8 mouse cellular contexts compared by ENCODE assay signal in the genomic region with DNA sequence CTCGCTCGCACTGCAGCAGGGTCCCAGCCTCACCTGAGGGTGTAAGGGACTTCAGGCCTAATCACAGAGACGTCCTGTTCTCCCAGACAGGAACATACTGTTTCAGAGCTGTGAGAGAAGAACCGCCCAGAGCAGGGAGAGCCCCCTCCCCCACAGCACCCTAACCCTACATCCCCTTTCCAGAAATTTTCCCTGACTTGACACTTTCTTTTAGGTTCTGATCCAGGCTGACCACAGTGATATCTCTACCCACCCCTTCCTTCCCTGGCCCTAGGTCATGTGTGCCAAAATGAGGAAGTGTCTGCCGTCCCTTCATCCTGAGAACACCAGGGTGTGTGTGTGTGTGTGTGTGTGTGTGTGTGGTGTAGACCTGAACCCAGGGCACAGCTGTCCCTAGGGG. TPM values are rescaled to one million over a fixed set of nuclear protein-coding genes. Genes with fewer than 3 reads are reported as not detected.
A peak's percentile ranks its signal among the peaks of the same experiment; 100 is the strongest.
DNase-seq lines count a peak whose midpoint lies in the region; ATAC-seq and TF ChIP-seq lines count a peak whose summit lies in the region.

A gene (minus strand): TSS at position 255 of the 400 bp plus-strand sequence.

- H3K4me2 ChIP-seq in forebrain, postnatal 0 days (ENCODE audit: low read depth) = no peak within 1 kb of the TSS
- H3K4me2 ChIP-seq in intestine, embryonic 15.5 days (replicated peaks) = no peak within 1 kb of the TSS
- H3K4me2 ChIP-seq in liver, postnatal 0 days (ENCODE audit: low read depth, low read length) = no peak within 1 kb of the TSS

- ATAC-seq in forebrain, postnatal 0 days = no peak
- no peak for ATAC-seq in intestine, embryonic 15.5 days
- ATAC-seq in liver, postnatal 0 days = peak; percentile 66

- whole genome bisulfite sequencing in forebrain, postnatal 0 days = 64% methylated on average over 5 of the region's 5 CpGs
- WGBS in intestine, embryonic 15.5 days = 63% methylated on average over 5 of the region's 5 CpGs
- 28% methylated on average over 5 of the region's 5 CpGs for WGBS in liver, postnatal 0 days (ENCODE audit: insufficient replicate concordance)

- H3K36me3 ChIP-seq in forebrain, postnatal 0 days (ENCODE audit: insufficient read depth) = no peaks in the 10 kb centered on the region
- no peaks in the 10 kb centered on the region for H3K36me3 ChIP-seq in intestine, embryonic 15.5 days
- H3K36me3 ChIP-seq in liver, postnatal 0 days (replicated peaks; ENCODE audit: insufficient read depth, low read length) = no peaks in the 10 kb centered on the region

- no peak within 1 kb of the TSS for H3K4me3 ChIP-seq in forebrain, postnatal 0 days (ENCODE audit: low read depth, low read length)
- H3K4me3 ChIP-seq in intestine, embryonic 15.5 days (replicated peaks) = no peak within 1 kb of the TSS
- peak within 1 kb of the TSS; percentile 2; the same call in 1 of the 2 replicates for H3K4me3 ChIP-seq in liver, postnatal 0 days (ENCODE audit: low read depth, low read length)

- no peak for TF ChIP-seq EP300 in liver, postnatal 0 days (IDR thresholded peaks at IDR 0.05; ENCODE audit: low read depth)

- no peak within 1 kb of the TSS for H3K27ac ChIP-seq in forebrain, postnatal 0 days (ENCODE audit: low read depth, low read length)
- H3K27ac ChIP-seq in intestine, embryonic 15.5 days = no peak within 1 kb of the TSS
- H3K27ac ChIP-seq in liver, postnatal 0 days (ENCODE audit: low read depth) = peak within 1 kb of the TSS; percentile 3; the same call in 1 of the 2 replicates

- no peak for DNase-seq in gastrocnemius, postnatal 14 days
- no peak for DNase-seq in gastrocnemius, adult 8-10 months (ENCODE audit: low spot score in 2 of 2)
- DNase-seq in MEL-GATA-1-ER (ENCODE audit: extremely low read depth, low read depth) = peak; percentile 49
- no peak for DNase-seq in forebrain, postnatal 0 days
- DNase-seq in liver, postnatal 0 days = no peak
- no peak for DNase-seq in embryo, embryonic 10 days (ENCODE audit: low spot score)
- DNase-seq in cerebellum, adult 9-10 months = no peak

- H3K9me3 ChIP-seq in forebrain, postnatal 0 days (ENCODE audit: low read length) = no peaks in the 10 kb centered on the region
- no peaks in the 10 kb centered on the region for H3K9me3 ChIP-seq in intestine, embryonic 15.5 days
- H3K9me3 ChIP-seq in liver, postnatal 0 days (ENCODE audit: low read length) = no peaks in the 10 kb centered on the region

- peaks cover 22% of the 10 kb centered on the region for H3K27me3 ChIP-seq in forebrain, postnatal 0 days (ENCODE audit: insufficient read depth, low read length)
- peaks cover 17% of the 10 kb centered on the region for H3K27me3 ChIP-seq in intestine, embryonic 15.5 days (replicated peaks)
- peaks cover 6% of the 10 kb centered on the region; the same call in 1 of the 2 replicates for H3K27me3 ChIP-seq in liver, postnatal 0 days (ENCODE audit: insufficient read depth, low read length)

- no peak for TF ChIP-seq CTCF in forebrain, postnatal 0 days (IDR thresholded peaks at IDR 0.05; ENCODE audit: low read depth)
- TF ChIP-seq CTCF in liver, postnatal 0 days (IDR thresholded peaks at IDR 0.05; ENCODE audit: low read depth) = no peak

- no peak within 1 kb of the TSS for H3K9ac ChIP-seq in forebrain, postnatal 0 days
- no peak within 1 kb of the TSS for H3K9ac ChIP-seq in intestine, embryonic 15.5 days
- H3K9ac ChIP-seq in liver, postnatal 0 days (replicated peaks) = no peak within 1 kb of the TSS

- intact Hi-C loops in gastrocnemius, postnatal 14 days (cut with DNase I; ENCODE audit: low total_unique reads) = no loop called here

- no peaks in the 10 kb centered on the region for H3K4me1 ChIP-seq in forebrain, postnatal 0 days (ENCODE audit: insufficient read depth)
- no peaks in the 10 kb centered on the region; the same call in 1 of the 2 replicates for H3K4me1 ChIP-seq in intestine, embryonic 15.5 days (replicated peaks)
- no peaks in the 10 kb centered on the region for H3K4me1 ChIP-seq in liver, postnatal 0 days (ENCODE audit: insufficient read depth)

RNA-seq across cellular contexts. Expression of the gene that starts here (rescaled TPM):
- total RNA-seq in gastrocnemius, postnatal 14 days (2021) = 10 to 100 TPM; 15.2 to 18.1 TPM
- 1 to 10 TPM; 2.2 to 8.2 (median 5.5) TPM for total RNA-seq in gastrocnemius, adult 8-10 months (2022)
- total RNA-seq in forebrain, postnatal 0 days (2014; rRNA removed) = 61.9 and 64.6 TPM in 2 replicates
- polyA plus RNA-seq in forebrain, postnatal 0 days (2015; fragmentation: Nextera tagmentation; extraction: Ambion mirVana) = 46.1 and 49.3 TPM in 2 replicates
- polyA plus RNA-seq in intestine, embryonic 15.5 days (2015; fragmentation: Nextera tagmentation; extraction: Ambion mirVana) = 33.3 and 36.3 TPM in 2 replicates
- 122 and 136 TPM in 2 replicates for polyA plus RNA-seq in liver, postnatal 0 days (2015; fragmentation: Nextera tagmentation; extraction: Ambion mirVana)
